In the genomic region with DNA sequence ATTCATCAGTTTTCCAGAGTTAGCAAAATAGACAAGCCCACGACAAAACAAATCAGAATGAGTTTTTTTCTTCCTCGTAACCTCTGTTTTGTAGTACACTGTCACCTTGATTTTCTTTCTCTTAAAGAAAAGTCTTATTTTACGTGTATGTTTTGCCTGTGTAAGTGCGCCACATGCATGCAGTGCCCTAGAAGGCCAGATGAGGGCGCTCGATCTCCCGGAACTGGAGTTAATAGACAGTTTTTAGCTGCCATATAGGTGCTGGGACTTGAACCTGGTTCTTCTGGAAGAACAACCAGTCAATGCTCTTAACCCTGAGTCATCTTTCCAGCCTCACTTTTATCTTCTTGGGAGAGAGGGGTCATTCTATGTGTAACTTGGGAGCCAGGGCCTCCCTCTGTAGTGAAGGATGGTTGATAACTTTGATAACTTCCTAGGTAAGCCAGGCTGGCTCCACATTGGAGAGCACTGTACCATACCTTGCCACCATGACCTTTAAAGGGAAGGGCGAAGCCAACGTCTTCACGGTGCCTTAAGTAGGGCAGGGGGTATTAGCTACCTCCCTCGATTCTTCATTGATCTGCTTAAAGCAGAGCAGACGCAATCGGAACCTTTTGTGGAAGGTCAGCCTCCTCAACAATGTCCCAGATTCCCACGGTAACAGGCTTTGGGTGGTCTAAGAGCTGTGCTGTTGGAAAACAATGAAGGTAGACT, we compare ENCODE assay signal across 24 mouse cellular contexts. TPM values are rescaled to one million over a fixed set of nuclear protein-coding genes. Genes with fewer than 3 reads are reported as not detected.
DNase-seq lines count a peak whose midpoint lies in the region; ATAC-seq and TF ChIP-seq lines count a peak whose summit lies in the region.
"Had no signal": no experiment of that assay in that cellular context is flagged by ENCODE, and none has a peak within 500 bp of the region (broad histone marks: within the 10 kb centered on the region; RNA-seq: fewer than 3 reads in every experiment).

No protein-coding gene starts in this region.

- H3K9ac ChIP-seq in embryonic facial prominence, embryonic 11.5 days (replicated peaks; ENCODE audit: low read length): no peak overlapping the region
- no peak overlapping the region for H3K9ac ChIP-seq in liver, adult 2 months (ENCODE audit: low read depth, low read length)
- no peak overlapping the region for H3K9ac ChIP-seq in liver, embryonic 11.5 days (ENCODE audit: low read depth, low read length)
- H3K9ac ChIP-seq in CH12.LX (ENCODE audit: insufficient read depth, low read depth): no peak overlapping the region
- no peak overlapping the region for H3K9ac ChIP-seq in forebrain, embryonic 15.5 days (replicated peaks)
- H3K9ac ChIP-seq: embryonic facial prominence, embryonic 15.5 days; liver, embryonic 13.5 days; midbrain, embryonic 15.5 days; neural tube, embryonic 15.5 days; stomach, embryonic 15.5 days had no signal

- no peaks in the 10 kb centered on the region; the same call in 1 of the 2 replicates for H3K4me1 ChIP-seq in embryonic facial prominence, embryonic 11.5 days (ENCODE audit: control insufficient read depth, insufficient read depth, low read length)
- peaks cover 3% of the 10 kb centered on the region for H3K4me1 ChIP-seq in embryonic facial prominence, embryonic 10.5 days
- no peaks in the 10 kb centered on the region for H3K4me1 ChIP-seq in liver, adult 2 months (ENCODE audit: control insufficient read depth, insufficient read depth, low read length)
- no peaks in the 10 kb centered on the region for H3K4me1 ChIP-seq in liver, embryonic 11.5 days (replicated peaks; ENCODE audit: control insufficient read depth, insufficient read depth, low read length)
- peaks cover 2 to 38% of the 10 kb centered on the region in 2 experiments for H3K4me1 ChIP-seq in CH12.LX (ENCODE audit: control insufficient read depth in 1 of 2, insufficient read depth in 2 of 2)
- H3K4me1 ChIP-seq in forebrain, embryonic 15.5 days: no peaks in the 10 kb centered on the region
- H3K4me1 ChIP-seq: embryonic facial prominence, embryonic 15.5 days; liver, embryonic 13.5 days; midbrain, embryonic 15.5 days; neural tube, embryonic 15.5 days; stomach, embryonic 15.5 days had no signal

- no peak overlapping the region for H3K27ac ChIP-seq in embryonic facial prominence, embryonic 11.5 days (replicated peaks; ENCODE audit: low read depth, low read length)
- H3K27ac ChIP-seq in embryonic facial prominence, embryonic 10.5 days (replicated peaks): no peak overlapping the region
- H3K27ac ChIP-seq in liver, adult 2 months (replicated peaks; ENCODE audit: insufficient read depth, low read depth, low read length): no peak overlapping the region
- H3K27ac ChIP-seq in liver, embryonic 11.5 days (ENCODE audit: low read depth, low read length): no peak overlapping the region
- H3K27ac ChIP-seq in CH12.LX (ENCODE audit: insufficient read depth, low read depth): no peak overlapping the region
- H3K27ac ChIP-seq in forebrain, embryonic 15.5 days (replicated peaks): no peak overlapping the region
- H3K27ac ChIP-seq: embryonic facial prominence, embryonic 15.5 days; hindbrain, embryonic 10.5 days; hindbrain, postnatal 0 days; kidney, postnatal 0 days; liver, embryonic 13.5 days; midbrain, embryonic 15.5 days; neural tube, embryonic 15.5 days; stomach, embryonic 15.5 days had no signal

- no peak for DNase-seq in embryonic facial prominence, embryonic 11.5 days (ENCODE audit: low spot score)
- DNase-seq in embryonic facial prominence, embryonic 10.5 days (ENCODE audit: low spot score): no peak
- DNase-seq in liver, adult 2 months (ENCODE audit: extremely low read depth, low read depth, low spot score): no peak
- DNase-seq in liver, embryonic 11.5 days (ENCODE audit: low spot score): no peak
- DNase-seq in CH12.LX (ENCODE audit: extremely low read depth): no peak
- peak; percentile 50 for DNase-seq in R1 (ENCODE audit: low read depth, low spot score)
- no peak for DNase-seq in frontal cortex, adult 2 months (ENCODE audit: extremely low spot score in 1 of 2, low spot score in 1 of 2)
- DNase-seq: adrenal gland, postnatal 10 days; cerebellum, postnatal 10 days; gastrocnemius, postnatal 10 days; kidney, adult 11 months; liver, embryonic 13.5 days; lung, postnatal 10 days; right cerebral cortex, postnatal 25 days had no signal

- dilution Hi-C loops in CH12.LX (cut with MboI; ENCODE audit: extremely low pct_ligation_motif_present, extremely low pct_unique_long_range_greater_than_20kb, low sequenced_read_pairs): no loop called here

- no peak overlapping the region for H3K4me2 ChIP-seq in embryonic facial prominence, embryonic 11.5 days (ENCODE audit: low read depth, low read length)
- H3K4me2 ChIP-seq in liver, embryonic 11.5 days: no peak overlapping the region
- H3K4me2 ChIP-seq in CH12.LX (ENCODE audit: insufficient read depth, low read depth, poor library complexity, severe bottlenecking): no peak overlapping the region
- no peak overlapping the region for H3K4me2 ChIP-seq in forebrain, embryonic 15.5 days (replicated peaks)
- H3K4me2 ChIP-seq: embryonic facial prominence, embryonic 15.5 days; liver, embryonic 13.5 days; midbrain, embryonic 15.5 days; neural tube, embryonic 15.5 days; stomach, embryonic 15.5 days had no signal

- H3K79me2 ChIP-seq in liver, adult 2 months (ENCODE audit: control insufficient read depth, insufficient read depth, low read length): no peaks in the 10 kb centered on the region
- no peaks in the 10 kb centered on the region for H3K79me2 ChIP-seq in CH12.LX (replicated peaks; ENCODE audit: control insufficient read depth, extremely low read depth, insufficient read depth, poor library complexity, severe bottlenecking)

- no peak for TF ChIP-seq POLR2A in liver, adult 2 months (IDR thresholded peaks at IDR 0.05; ENCODE audit: extremely low read depth, insufficient read depth, low read length)
- TF ChIP-seq POLR2A in CH12.LX (IDR thresholded peaks at IDR 0.05; ENCODE audit: low read depth, low read length): no peak

- in situ Hi-C loops in CH12.LX (cut with MboI; ENCODE audit: low pct_ligation_motif_present, low pct_unique_long_range_greater_than_20kb, low sequenced_read_pairs): loop anchor here (25.0 kb wide), 1 partner anchor 392 kb away; no protein-coding TSS in a partner anchor

- H3K27me3 ChIP-seq in embryonic facial prominence, embryonic 11.5 days (ENCODE audit: control insufficient read depth, insufficient read depth, low read length): no peaks in the 10 kb centered on the region
- no peaks in the 10 kb centered on the region for H3K27me3 ChIP-seq in embryonic facial prominence, embryonic 10.5 days (replicated peaks; ENCODE audit: low read depth, poor library complexity, severe bottlenecking)
- H3K27me3 ChIP-seq in liver, adult 2 months (ENCODE audit: control insufficient read depth, insufficient read depth, low read length): no peaks in the 10 kb centered on the region
- H3K27me3 ChIP-seq in liver, embryonic 11.5 days (replicated peaks; ENCODE audit: control insufficient read depth, insufficient read depth, low read length): no peaks in the 10 kb centered on the region
- H3K27me3 ChIP-seq in CH12.LX (replicated peaks): no peaks in the 10 kb centered on the region
- no peaks in the 10 kb centered on the region for H3K27me3 ChIP-seq in forebrain, embryonic 15.5 days
- H3K27me3 ChIP-seq: embryonic facial prominence, embryonic 15.5 days; liver, embryonic 13.5 days; midbrain, embryonic 15.5 days; neural tube, embryonic 15.5 days; stomach, embryonic 15.5 days had no signal

- peak; percentile 10; the same call in 1 of the 2 replicates for TF ChIP-seq CTCF in liver, adult 2 months (IDR thresholded peaks at IDR 0.05; ENCODE audit: low read depth, low read length)
- TF ChIP-seq CTCF in CH12.LX (conservative IDR thresholded peaks at IDR 0.05 in 1 of 2, IDR thresholded peaks at IDR 0.05 in 1 of 2; ENCODE audit: low read depth in 2 of 2, low read length in 2 of 2): peak; percentile 22 to 41; a peak in 3 of 4 replicates

- TF ChIP-seq EP300 in CH12.LX (IDR thresholded peaks at IDR 0.05; ENCODE audit: low read length): no peak

- whole genome bisulfite sequencing in embryonic facial prominence, embryonic 11.5 days: 90% methylated on average over 14 of the region's 14 CpGs
- 93% methylated on average over 14 of the region's 14 CpGs for WGBS in embryonic facial prominence, embryonic 10.5 days
- 94% methylated on average over 14 of the region's 14 CpGs for WGBS in liver, adult 2 months
- WGBS in liver, embryonic 11.5 days: 93% methylated on average over 14 of the region's 14 CpGs
- WGBS in forebrain, embryonic 15.5 days: 90% methylated on average over 14 of the region's 14 CpGs

- no peak for TF ChIP-seq RAD21 in CH12.LX (IDR thresholded peaks at IDR 0.05; ENCODE audit: low read depth, low read length)

- 0 out of 2 replicates have a peak, but pooled peaks have one; percentile 52 for ATAC-seq in embryonic facial prominence, embryonic 11.5 days (replicated peaks; ENCODE audit: insufficient number of reproducible peaks, low FRiP score, low TSS enrichment, low read depth)
- ATAC-seq in liver, embryonic 11.5 days (replicated peaks; ENCODE audit: low FRiP score): no peak
- no peak for ATAC-seq in forebrain, embryonic 15.5 days (replicated peaks)
- ATAC-seq: activated CD4-positive, CD25-positive, alpha-beta regulatory T cell, adult 4 months; hindbrain, postnatal 0 days; midbrain, embryonic 15.5 days had no signal

- H3K9me3 ChIP-seq in embryonic facial prominence, embryonic 11.5 days (replicated peaks; ENCODE audit: control insufficient read depth, low read length): no peaks in the 10 kb centered on the region
- no peaks in the 10 kb centered on the region for H3K9me3 ChIP-seq in embryonic facial prominence, embryonic 10.5 days
- H3K9me3 ChIP-seq in liver, embryonic 11.5 days (ENCODE audit: control insufficient read depth, low read length): no peaks in the 10 kb centered on the region
- peaks cover 3% of the 10 kb centered on the region for H3K9me3 ChIP-seq in CH12.LX (replicated peaks; ENCODE audit: low read length)
- no peaks in the 10 kb centered on the region for H3K9me3 ChIP-seq in forebrain, embryonic 15.5 days
- H3K9me3 ChIP-seq: embryonic facial prominence, embryonic 15.5 days; liver, embryonic 13.5 days; megakaryocyte, embryonic 14.5 days; midbrain, embryonic 15.5 days; neural tube, embryonic 15.5 days; stomach, embryonic 15.5 days had no signal

- no peaks in the 10 kb centered on the region for H3K36me3 ChIP-seq in embryonic facial prominence, embryonic 11.5 days (replicated peaks; ENCODE audit: control insufficient read depth, insufficient read depth, low read depth, low read length)
- H3K36me3 ChIP-seq in embryonic facial prominence, embryonic 10.5 days (replicated peaks): peaks cover 6% of the 10 kb centered on the region
- H3K36me3 ChIP-seq in liver, adult 2 months (ENCODE audit: control insufficient read depth, insufficient read depth, low read length): no peaks in the 10 kb centered on the region
- H3K36me3 ChIP-seq in liver, embryonic 11.5 days (ENCODE audit: control insufficient read depth, insufficient read depth, low read length): no peaks in the 10 kb centered on the region; the same call in 1 of the 2 replicates
- H3K36me3 ChIP-seq in CH12.LX (replicated peaks in 1 of 2; ENCODE audit: control insufficient read depth in 1 of 2, insufficient read depth in 1 of 2, low read length in 1 of 2): peaks cover 29 to 54% of the 10 kb centered on the region in 2 experiments
- peaks cover 2% of the 10 kb centered on the region; the same call in 1 of the 2 replicates for H3K36me3 ChIP-seq in forebrain, embryonic 15.5 days
- H3K36me3 ChIP-seq: midbrain, embryonic 15.5 days; neural tube, embryonic 15.5 days; stomach, embryonic 15.5 days had no signal

- H3K4me3 ChIP-seq in embryonic facial prominence, embryonic 11.5 days (ENCODE audit: low read depth, low read length): no peak overlapping the region
- H3K4me3 ChIP-seq in embryonic facial prominence, embryonic 10.5 days: no peak overlapping the region
- H3K4me3 ChIP-seq in liver, adult 2 months (ENCODE audit: insufficient read depth, low read depth, low read length): no peak overlapping the region
- H3K4me3 ChIP-seq in liver, embryonic 11.5 days (ENCODE audit: low read depth, low read length): no peak overlapping the region
- H3K4me3 ChIP-seq in CH12.LX (replicated peaks in 1 of 3; ENCODE audit: low read depth in 2 of 3, low read length in 2 of 3, poor library complexity in 1 of 3): no peak overlapping the region
- H3K4me3 ChIP-seq in forebrain, embryonic 15.5 days: no peak overlapping the region
- H3K4me3 ChIP-seq: embryonic facial prominence, embryonic 15.5 days; hindbrain, embryonic 10.5 days; liver, embryonic 13.5 days; megakaryocyte, embryonic 14.5 days; midbrain, embryonic 15.5 days; neural tube, embryonic 15.5 days; stomach, embryonic 15.5 days had no signal

RNA-seq across cellular contexts. Expression of a gene that starts 22.4 kb away (rescaled TPM):
- polyA plus RNA-seq in embryonic facial prominence, embryonic 11.5 days (2014; fragmentation: Nextera tagmentation; extraction: Ambion mirVana): 8.6 and 9.5 TPM in 2 replicates
- polyA plus RNA-seq in embryonic facial prominence, embryonic 10.5 days (2016; fragmentation: Nextera tagmentation; extraction: Ambion mirVana): 23.9 and 25.1 TPM in 2 replicates
- 11.8 and 12.7 TPM in 2 replicates for total RNA-seq in liver, adult 2 months (2014; rRNA removed)
- polyA plus RNA-seq in liver, adult 2 months (2012; rRNA removed): 6.1 and 7.6 TPM in 2 replicates
- 9.5 and 10.4 TPM in 2 replicates for polyA plus RNA-seq in liver, embryonic 11.5 days (2014; fragmentation: Nextera tagmentation; extraction: Ambion mirVana)
- 37.8 and 46.5 TPM in 2 replicates for total RNA-seq in CH12.LX (2012; rRNA removed)
- 32.6 and 36.0 TPM in 2 replicates for total RNA-seq in CH12.LX (2014; rRNA removed)
- 92.0 and 93.1 TPM in 2 replicates for polyA plus RNA-seq in CH12.LX (2012; ENCODE audit: insufficient read length, low read depth)
- polyA plus RNA-seq in forebrain, embryonic 15.5 days (2015; fragmentation: Nextera tagmentation; extraction: Ambion mirVana): 35.3 and 36.2 TPM in 2 replicates
- polyA plus RNA-seq in frontal cortex, adult 2 months (2012; rRNA removed): 48.0 and 48.5 TPM in 2 replicates
